Mouse (Mus musculus) small intestine, adult 2 months (tissue): ENCODE measurements at regions not wholly inside any gene's neighbourhood (a gene's known extent, or its start where the extent isn't known, plus 50 kb on each side); places are given as distances from the start of the nearest gene placed in this dataset.

Source experiments
- H3K27ac ChIP-seq: fragments of 200-500 bp; 2 replicates; pipeline ENCODE4 v1.5.1; 2012; ENCODE audit warnings: low read depth, low read length, control low read depth, inconsistent platforms; ENCODE audit not compliant: insufficient read depth
- H3K27me3 ChIP-seq: fragments of 200-500 bp; 2 replicates; pipeline ENCODE4 v1.6.1; 2012; ENCODE audit warnings: mild to moderate bottlenecking, moderate library complexity, low read length, inconsistent platforms; ENCODE audit not compliant: control insufficient read depth, insufficient read depth
- H3K36me3 ChIP-seq: fragments of 200-500 bp; 2 replicates; pipeline ENCODE4 v1.6.1; 2012; ENCODE audit warnings: mild to moderate bottlenecking, low read length, control low read depth, inconsistent platforms; ENCODE audit not compliant: control insufficient read depth, insufficient read depth
- H3K4me1 ChIP-seq: fragments of 200-500 bp; 2 replicates; pipeline ENCODE4 v1.6.1; 2012; ENCODE audit warnings: low read length, inconsistent platforms, mixed read lengths; ENCODE audit not compliant: control insufficient read depth, insufficient read depth, insufficient read length
- H3K4me3 ChIP-seq: fragments of 200-500 bp; 2 replicates; pipeline ENCODE4 v1.5.1; 2012; ENCODE audit warnings: low read depth, mild to moderate bottlenecking, control low read depth, inconsistent platforms, low read length, moderate library complexity
- CTCF ChIP-seq: fragments of 200-500 bp; IDR thresholded peaks from 2 replicates; pipeline ENCODE4 v1.5.1; 2012; ENCODE audit warnings: low read depth, mild to moderate bottlenecking, control low read depth, inconsistent platforms, low read length, moderate library complexity, mixed read lengths; ENCODE audit not compliant: insufficient replicate concordance, insufficient read length; ENCODE audit errors: extremely low read depth
- POLR2A ChIP-seq: fragments of 200-500 bp; IDR thresholded peaks from 2 replicates; pipeline ENCODE4 v1.6.1; 2012; ENCODE audit warnings: low read depth, mild to moderate bottlenecking, control low read depth, inconsistent platforms, low read length, moderate library complexity
- WGBS: fragments of 180-500 bp; shearing (Covaris S2); methylation state at CpG from one replicate; pipeline ENCODE4 v1.1.7; 2018; 5-methylcytosine and 5-hydroxymethylcytosine counted together

DNA sequence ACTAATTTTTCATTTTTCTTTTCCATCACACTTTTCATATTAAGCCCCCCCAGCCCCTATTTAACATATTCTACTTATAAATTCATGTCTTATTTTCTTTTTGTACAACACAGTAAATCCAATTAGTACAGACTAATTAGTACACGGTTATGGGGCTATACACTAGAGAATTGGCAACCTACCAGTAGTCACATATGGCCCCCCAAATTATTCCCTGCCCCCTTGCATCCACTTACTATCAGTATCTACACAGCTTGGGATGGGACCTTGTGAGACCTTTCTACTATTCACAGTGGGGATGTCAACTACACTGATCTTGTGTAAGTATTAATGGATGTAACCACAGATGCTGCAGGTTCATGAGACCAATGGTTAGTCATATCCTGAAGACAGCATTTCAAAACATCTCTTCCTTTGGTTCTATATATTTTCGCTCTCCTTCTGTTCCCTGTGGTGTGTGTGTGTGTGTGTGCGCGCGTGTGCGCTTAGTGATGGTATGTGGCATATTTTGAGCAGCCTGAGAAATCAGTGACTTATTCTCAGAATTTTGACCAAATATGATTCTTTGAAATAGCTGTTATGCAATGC lies 732.9 kb upstream of the Zeb2 start:
- no peak overlapping the region for H3K4me3 ChIP-seq
- no peaks in the 10 kb centered on the region for H3K36me3 ChIP-seq
- H3K27me3 ChIP-seq, result no peaks in the 10 kb centered on the region
- no peaks in the 10 kb centered on the region for H3K4me1 ChIP-seq
- H3K27ac ChIP-seq, result no peak overlapping the region
- WGBS, result 90% methylated on average over 6 of the region's 6 CpGs
- TF ChIP-seq POLR2A, result no peak
- no peak for TF ChIP-seq CTCF

DNA sequence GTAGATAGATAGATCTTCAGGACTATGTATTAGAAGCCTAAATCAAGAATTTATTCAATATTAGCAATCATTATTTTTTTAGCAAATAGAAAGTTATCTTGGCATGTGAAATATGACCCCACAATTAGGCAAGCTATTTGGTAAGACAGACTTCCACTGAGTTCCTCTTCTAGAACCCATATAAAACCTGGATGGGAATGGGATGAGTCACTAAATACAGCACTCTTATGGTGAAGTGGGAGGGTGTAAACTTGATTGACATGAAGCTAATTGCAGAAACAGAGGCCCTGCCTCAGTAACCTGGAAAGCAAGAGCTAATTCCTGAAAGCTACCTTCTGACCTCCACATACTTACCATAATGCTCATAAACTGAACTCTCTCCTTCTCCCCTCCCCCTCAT lies 723.2 kb upstream of the Zeb2 start:
- TF ChIP-seq POLR2A (no peak), CTCF (no peak)
- H3K4me3 ChIP-seq, result no peak overlapping the region
- no peaks in the 10 kb centered on the region for H3K4me1 ChIP-seq
- no peaks in the 10 kb centered on the region for H3K36me3 ChIP-seq
- H3K27me3 ChIP-seq, result no peaks in the 10 kb centered on the region
- H3K27ac ChIP-seq, result no peak overlapping the region

DNA sequence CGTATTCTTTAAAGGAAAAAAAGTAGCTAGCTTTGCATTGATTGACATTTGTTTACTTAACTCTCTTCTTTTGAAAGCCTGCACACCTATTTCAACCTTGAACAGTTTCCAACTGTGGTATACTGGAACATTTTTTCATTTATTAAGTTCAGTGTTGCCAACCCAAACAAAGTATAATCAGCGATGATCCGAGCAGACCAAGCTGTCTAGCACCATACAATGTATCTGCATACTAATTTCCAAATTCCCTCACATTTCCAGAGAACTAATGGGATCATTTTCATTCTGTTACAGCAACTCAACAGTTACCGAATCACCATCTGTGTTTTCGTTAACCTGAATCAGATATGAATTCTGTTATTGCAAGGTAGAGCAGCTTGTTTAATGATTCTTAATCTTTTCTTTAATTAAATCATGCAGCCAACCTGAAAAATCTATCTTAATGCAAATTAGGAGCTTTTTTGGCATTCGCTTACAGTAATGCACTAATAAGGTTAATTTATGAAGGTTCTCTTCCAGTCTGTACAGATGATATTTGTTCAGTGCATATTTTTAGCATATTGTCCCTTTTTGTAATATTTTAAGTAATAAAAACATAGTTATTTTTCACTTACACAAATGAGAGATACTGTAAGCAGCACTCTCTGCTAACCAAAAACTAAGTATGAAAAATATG lies 719.5 kb upstream of the Zeb2 start:
- H3K4me1 ChIP-seq, result no peaks in the 10 kb centered on the region
- H3K4me3 ChIP-seq, result no peak overlapping the region
- no peaks in the 10 kb centered on the region for H3K27me3 ChIP-seq
- TF ChIP-seq CTCF (no peak), POLR2A (no peak)
- 73% methylated on average over 6 of the region's 6 CpGs for WGBS
- no peaks in the 10 kb centered on the region for H3K36me3 ChIP-seq
- no peak overlapping the region for H3K27ac ChIP-seq

DNA sequence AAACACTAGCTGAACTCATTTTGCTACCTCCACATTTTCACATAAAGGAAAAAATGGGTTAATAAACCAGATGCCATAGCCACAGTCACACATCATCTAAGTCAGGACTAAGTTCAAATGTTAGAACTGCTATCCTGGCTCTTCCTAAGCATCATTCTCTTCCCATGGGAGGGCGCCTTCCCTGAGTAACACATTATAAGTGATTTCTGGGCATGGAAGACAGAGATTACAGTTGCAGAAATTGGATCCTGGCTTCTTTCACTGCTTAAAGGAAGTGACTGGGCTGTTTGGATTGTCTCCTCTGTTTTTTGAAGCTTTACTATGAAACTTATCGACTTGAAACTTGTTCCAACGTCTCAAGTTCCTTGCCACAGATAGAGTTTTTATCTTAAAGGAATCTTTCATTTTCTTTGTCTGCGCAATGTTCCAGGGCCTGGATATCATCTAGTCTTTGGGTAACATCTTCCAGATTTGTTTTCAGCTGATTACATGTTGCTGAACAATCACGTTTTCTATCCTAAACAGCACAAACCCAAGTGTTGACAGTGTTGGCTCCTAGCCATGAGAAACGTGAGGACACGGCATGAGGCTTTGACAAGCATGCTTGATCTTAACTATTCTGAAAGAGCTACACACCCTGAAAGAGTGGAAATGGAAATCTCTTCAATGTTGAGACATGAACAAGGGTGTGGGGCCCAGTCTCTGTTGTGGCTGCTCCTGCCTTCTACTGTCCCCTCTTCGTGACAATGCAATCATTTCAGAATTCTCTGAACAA lies 700.9 kb upstream of the Zeb2 start:
- no peaks in the 10 kb centered on the region for H3K4me1 ChIP-seq
- no peaks in the 10 kb centered on the region for H3K27me3 ChIP-seq
- H3K27ac ChIP-seq, result no peak overlapping the region
- TF ChIP-seq CTCF, result no peak
- no peak for TF ChIP-seq POLR2A
- 71% methylated on average over 8 of the region's 8 CpGs for WGBS
- no peaks in the 10 kb centered on the region for H3K36me3 ChIP-seq
- H3K4me3 ChIP-seq, result no peak overlapping the region

DNA sequence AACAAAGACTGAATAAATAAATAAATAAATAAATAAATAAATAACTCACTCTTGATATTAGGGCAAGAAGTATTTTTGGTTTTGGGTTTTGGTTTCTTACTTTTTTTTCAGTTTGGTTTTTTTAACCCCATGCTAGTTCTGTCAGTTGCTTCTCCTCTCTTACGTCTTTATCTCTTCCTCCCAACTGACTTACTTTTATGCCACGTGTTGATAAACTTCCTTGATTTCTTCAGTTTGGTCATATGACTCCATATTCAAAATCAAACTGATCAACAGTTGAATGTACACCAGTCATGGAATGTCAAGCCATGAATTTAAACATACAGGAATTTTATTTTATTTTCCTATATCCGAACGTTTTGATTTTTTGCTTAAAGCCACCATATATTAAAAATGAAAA lies 697.5 kb upstream of the Zeb2 start:
- Histone ChIP-seq H3K27me3 (no peaks in the 10 kb centered on the region), H3K27ac (no peak overlapping the region), H3K4me1 (no peaks in the 10 kb centered on the region), H3K36me3 (no peaks in the 10 kb centered on the region), H3K4me3 (no peak overlapping the region)
- TF ChIP-seq CTCF, result no peak
- no peak for TF ChIP-seq POLR2A
- WGBS, result 83% methylated on average over 4 of the region's 4 CpGs

DNA sequence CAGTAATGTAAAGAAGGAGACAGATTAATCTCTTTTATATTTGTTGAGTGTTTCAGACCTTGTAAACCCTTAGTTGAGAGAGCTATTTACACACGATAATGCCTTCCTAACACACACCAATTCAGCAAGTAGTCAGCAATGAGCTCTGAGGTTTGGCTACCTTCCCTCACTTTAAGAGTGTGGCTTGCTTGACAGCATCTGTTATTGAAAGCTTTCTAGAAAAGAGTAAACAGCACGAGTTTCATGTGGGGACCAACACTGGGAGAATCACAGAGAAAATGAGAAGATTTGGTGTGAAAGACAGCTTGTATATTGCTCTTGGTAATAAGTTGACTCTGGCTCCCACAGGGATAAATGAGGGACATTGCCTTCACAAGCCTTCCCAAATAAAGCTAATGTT lies 688.1 kb upstream of the Zeb2 start:
- Histone ChIP-seq H3K27me3 (no peaks in the 10 kb centered on the region), H3K4me1 (no peaks in the 10 kb centered on the region), H3K36me3 (no peaks in the 10 kb centered on the region), H3K4me3 (no peak overlapping the region), H3K27ac (no peak overlapping the region)
- no peak for TF ChIP-seq POLR2A
- no peak for TF ChIP-seq CTCF
- 56% methylated on average over 2 of the region's 2 CpGs for WGBS

DNA sequence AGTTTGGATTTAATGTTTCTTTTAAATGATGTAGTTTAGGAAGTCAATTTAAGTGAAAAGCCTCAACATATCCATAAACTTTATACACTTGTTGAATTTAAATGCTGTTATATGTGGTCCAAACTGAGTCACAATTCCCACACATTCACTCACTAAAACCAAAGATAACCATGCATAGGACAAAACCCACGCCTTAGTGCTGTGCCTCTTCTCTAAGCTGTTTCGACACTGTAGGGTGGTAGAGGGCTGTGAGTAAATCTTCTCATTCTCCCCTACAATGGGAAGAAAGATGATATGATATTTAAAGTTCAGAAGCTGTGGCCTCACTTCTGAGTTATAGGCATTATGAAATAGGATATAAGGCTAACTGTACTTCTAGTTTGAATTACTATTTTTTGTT lies 682.9 kb upstream of the Zeb2 start:
- TF ChIP-seq CTCF (no peak), POLR2A (no peak)
- H3K27me3 ChIP-seq, result no peaks in the 10 kb centered on the region
- 68% methylated on average over 2 of the region's 2 CpGs for WGBS
- H3K27ac ChIP-seq, result no peak overlapping the region
- no peaks in the 10 kb centered on the region for H3K36me3 ChIP-seq
- H3K4me3 ChIP-seq, result no peak overlapping the region
- no peaks in the 10 kb centered on the region for H3K4me1 ChIP-seq
